ENCODE assay signal across 10 mouse cellular contexts in genomic region chr5:123326006-123326750, GRCm38 (mm10). TPM values are rescaled to one million over a fixed set of nuclear protein-coding genes. Genes with fewer than 3 reads are reported as not detected.
DNase-seq lines count a peak whose midpoint lies in the region; ATAC-seq and TF ChIP-seq lines count a peak whose summit lies in the region.
"Had no signal": no experiment of that assay in that cellular context is flagged by ENCODE, and none has a peak within 500 bp of the region (broad histone marks: within the 10 kb centered on the region; RNA-seq: fewer than 3 reads in every experiment).

No protein-coding gene starts in this region.

- TF ChIP-seq CTCF in left cerebral cortex, adult 2 months (IDR thresholded peaks at IDR 0.05) = no peak

- peak; percentile 43 for ATAC-seq in embryonic facial prominence, embryonic 15.5 days (ENCODE audit: insufficient number of reproducible peaks, low FRiP score, low TSS enrichment, low read depth)
- ATAC-seq: intestine, postnatal 0 days had no signal

- H3K27ac ChIP-seq in left cerebral cortex, adult 2 months = peak overlapping the region; percentile 71
- H3K27ac ChIP-seq in embryonic facial prominence, embryonic 15.5 days (replicated peaks) = peak overlapping the region; percentile 68

- H3K9ac ChIP-seq in embryonic facial prominence, embryonic 15.5 days = no peak overlapping the region

- intact Hi-C loops in left cerebral cortex, adult 2 months (cut with DNase I) = loop anchor here (1.0 to 5.0 kb wide), 2 partner anchors 18 to 69 kb away; no protein-coding TSS in a partner anchor
- intact Hi-C loops in left cerebral cortex, postnatal 4 days (cut with DNase I) = no loop called here

- H3K4me2 ChIP-seq in embryonic facial prominence, embryonic 15.5 days (replicated peaks) = no peak overlapping the region

- DNase-seq in left cerebral cortex, adult 2 months (ENCODE audit: extremely low spot score in 1 of 2, low spot score in 2 of 2) = peak in 1 of 2 experiments; percentile 33
- no peak for DNase-seq in left cerebral cortex, postnatal 4 days
- DNase-seq in kidney, adult 11 months = peak; percentile 74
- peak; percentile 38 to 54 for DNase-seq in lung, postnatal 4 days
- DNase-seq in natural killer cell, adult 2 months (ENCODE audit: low spot score in 2 of 2) = no peak
- no peak for DNase-seq in B cell, adult 2 months
- no peak for DNase-seq in cerebellum, postnatal 14 days
- DNase-seq: cerebellum, postnatal 36 days had no signal

- 38% methylated on average over 15 of the region's 15 CpGs for WGBS in embryonic facial prominence, embryonic 15.5 days

- H3K4me1 ChIP-seq in embryonic facial prominence, embryonic 15.5 days = peaks cover 26% of the 10 kb centered on the region

- no peak overlapping the region for H3K4me3 ChIP-seq in left cerebral cortex, adult 2 months
- no peak overlapping the region for H3K4me3 ChIP-seq in embryonic facial prominence, embryonic 15.5 days (replicated peaks)

- no peaks in the 10 kb centered on the region for H3K9me3 ChIP-seq in embryonic facial prominence, embryonic 15.5 days (replicated peaks)

- H3K36me3 ChIP-seq in embryonic facial prominence, embryonic 15.5 days = no peaks in the 10 kb centered on the region

- H3K27me3 ChIP-seq in embryonic facial prominence, embryonic 15.5 days = no peaks in the 10 kb centered on the region

RNA-seq across cellular contexts. Expression of gene Bcl7a, which starts 17.5 kb away (rescaled TPM):
- total RNA-seq in left cerebral cortex, adult 2 months (2021) = 10 to 100 TPM; 65.4 to 68.2 TPM
- total RNA-seq in left cerebral cortex, postnatal 4 days (2021) = 10 to 100 TPM; 95.1 to 98.4 TPM
- polyA plus RNA-seq in embryonic facial prominence, embryonic 15.5 days (2015; fragmentation: Nextera tagmentation; extraction: Ambion mirVana) = 28.9 and 31.0 TPM in 2 replicates

Comparison
In these comparisons a context has a peak if more than half of its experiments do, and no peak if none do; other contexts are left out.
1. DNase-seq: peak in kidney, adult 11 months (single experiment) and lung, postnatal 4 days (2 of 2); none in left cerebral cortex, postnatal 4 days (single experiment), natural killer cell, adult 2 months (0 of 2), B cell, adult 2 months (0 of 2) and cerebellum, postnatal 14 days (0 of 2).